Comparison of ENCODE assay signal across 18 mouse cellular contexts in the genomic region with DNA sequence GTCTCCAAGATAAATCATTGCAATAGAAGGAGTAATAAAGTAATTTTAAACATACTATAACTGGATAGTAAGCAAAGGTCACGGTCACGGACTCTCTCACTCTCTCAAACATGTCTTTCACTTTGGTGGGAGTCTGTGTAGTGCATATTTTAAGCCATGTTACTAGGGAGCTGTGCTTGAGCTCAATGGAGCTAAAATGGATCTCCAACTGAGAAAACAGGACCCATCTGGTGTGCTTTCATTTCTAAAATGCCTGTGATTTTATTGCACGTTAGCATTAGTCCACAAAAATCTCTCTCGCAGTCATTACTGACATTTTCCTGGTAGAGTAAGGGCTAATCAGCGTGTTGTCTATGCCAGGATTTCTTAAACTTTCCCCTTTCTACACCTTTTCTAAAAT.
"Had no signal": no experiment of that assay in that cellular context is flagged by ENCODE, and none has a peak within 500 bp of the region (broad histone marks: within the 10 kb centered on the region; RNA-seq: fewer than 3 reads in every experiment).

No protein-coding gene starts in this region.

- H3K9me3 ChIP-seq: midbrain, embryonic 10.5 days; midbrain, embryonic 12.5 days; neural tube, embryonic 13.5 days; neural tube, embryonic 15.5 days had no signal

- H3K4me2 ChIP-seq: lung, embryonic 14.5 days; midbrain, embryonic 12.5 days; neural tube, embryonic 13.5 days; neural tube, embryonic 15.5 days had no signal

- DNase-seq: lung, embryonic 14.5 days; lung, postnatal 10 days; lung, postnatal 4 days; midbrain, embryonic 14.5 days; retina, postnatal 1 day; right cerebral cortex, adult 18-20 months; right cerebral cortex, postnatal 25 days; right cerebral cortex, postnatal 4 days; spleen, adult 18-20 months; thymus, adult 18-20 months; thymus, postnatal 14 days; thymus, postnatal 36 days had no signal

- H3K27ac ChIP-seq: midbrain, embryonic 10.5 days; midbrain, embryonic 12.5 days; neural tube, embryonic 13.5 days; neural tube, embryonic 15.5 days had no signal

- H3K27me3 ChIP-seq: midbrain, embryonic 12.5 days; neural tube, embryonic 13.5 days; neural tube, embryonic 15.5 days had no signal

- H3K4me1 ChIP-seq: midbrain, embryonic 10.5 days; midbrain, embryonic 12.5 days; neural tube, embryonic 13.5 days; neural tube, embryonic 15.5 days had no signal

- ATAC-seq: midbrain, embryonic 16.5 days had no signal

- H3K36me3 ChIP-seq: midbrain, embryonic 10.5 days; midbrain, embryonic 12.5 days; neural tube, embryonic 13.5 days; neural tube, embryonic 15.5 days had no signal

- H3K4me3 ChIP-seq: midbrain, embryonic 10.5 days; midbrain, embryonic 12.5 days; myocyte; neural tube, embryonic 13.5 days; neural tube, embryonic 15.5 days had no signal

- H3K9ac ChIP-seq: lung, embryonic 14.5 days; midbrain, embryonic 12.5 days; neural tube, embryonic 13.5 days; neural tube, embryonic 15.5 days had no signal
